Mouse (Mus musculus) G1E (cell line): Measurements from ENCODE around the gene Tas1r1.

Source experiments
- CTCF ChIP-seq: IDR thresholded peaks from 2 replicates; pipeline ENCODE4 v1.5.1; 2012; ENCODE audit warnings: low read depth, low read length, inconsistent platforms, mixed read lengths
- TAL1 ChIP-seq: conservative IDR thresholded peaks from 2 replicates; pipeline ENCODE4 v1.6.1; 2012; ENCODE audit warnings: low read depth, low read length, inconsistent platforms, mixed read lengths

GRCm38 (mm10) chr4:152088133-152088532 is 49.8 kb upstream of the Tas1r1 start:
- TF ChIP-seq CTCF (no peak), TAL1 (no peak)
